Mouse (Mus musculus) neural tube, embryonic 15.5 days (tissue): ENCODE results near the gene Taf12. TPM values are rescaled to one million over a fixed set of nuclear protein-coding genes. Genes with fewer than 3 reads are reported as not detected.

Experiments used
- ATAC-seq: fragments of 200-750 bp; cut with Nextera tagmentation; 2 replicates; pipeline ENCODE4 v1.8.0; 2017; ENCODE audit warnings: mild to moderate bottlenecking, moderate TSS enrichment, moderate library complexity; ENCODE audit not compliant: low FRiP score
- H3K27ac ChIP-seq: fragments of 300-500 bp; sonication (generic); replicated peaks from 2 replicates; pipeline ENCODE4 v1.5.1; 2015; ENCODE audit warnings: mild to moderate bottlenecking, inconsistent platforms
- H3K27me3 ChIP-seq: fragments of 300-500 bp; sonication (generic); replicated peaks from 2 replicates; pipeline ENCODE4 v1.6.1; 2015; ENCODE audit warnings: inconsistent platforms
- H3K36me3 ChIP-seq: fragments of 300-500 bp; sonication (generic); 2 replicates; pipeline ENCODE4 v1.6.1; 2015; ENCODE audit warnings: inconsistent platforms
- H3K4me1 ChIP-seq: fragments of 300-500 bp; sonication (generic); 2 replicates; pipeline ENCODE4 v1.6.1; 2015; ENCODE audit warnings: inconsistent platforms
- H3K4me2 ChIP-seq: fragments of 300-500 bp; sonication (generic); 2 replicates; pipeline ENCODE4 v1.6.1; 2015; ENCODE audit warnings: inconsistent platforms, mild to moderate bottlenecking, moderate library complexity
- H3K4me3 ChIP-seq: fragments of 300-500 bp; sonication (generic); replicated peaks from 2 replicates; pipeline ENCODE4 v1.5.1; 2015; ENCODE audit warnings: mild to moderate bottlenecking, inconsistent platforms
- H3K9ac ChIP-seq: fragments of 300-500 bp; sonication (generic); replicated peaks from 2 replicates; pipeline ENCODE4 v1.6.1; 2015; ENCODE audit warnings: mild to moderate bottlenecking, inconsistent platforms
- H3K9me3 ChIP-seq: fragments of 300-500 bp; sonication (generic); replicated peaks from 2 replicates; pipeline ENCODE4 v1.6.1; 2016; ENCODE audit warnings: inconsistent platforms
- WGBS: fragments of 180-500 bp; shearing (Covaris S2); methylation state at CpG from one replicate; pipeline ENCODE4 v1.1.7; 2015; ENCODE audit warnings: mixed read lengths; 5-methylcytosine and 5-hydroxymethylcytosine counted together
- polyA plus RNA-seq: library from polyadenylated mRNA; unstranded; fragments of >200 nt; fragmentation: Nextera tagmentation; extraction: Ambion mirVana; gene quantifications from 2 replicates; pipeline ENCODE4 v1.2.1, GENCODE M21; 2015

The Taf12 gene
- polyA plus RNA-seq, 1 experiment from 2014 or later: 36.5 TPM

- Histone ChIP-seq H3K4me2 (peak overlapping the region; percentile 79), H3K9ac (peak overlapping the region; percentile 94), H3K9me3 (no peaks in the 10 kb centered on the region), H3K4me1 (peaks cover 16% of the 10 kb centered on the region), H3K4me3 (peak overlapping the region; percentile 88), H3K36me3 (peaks cover 39% of the 10 kb centered on the region), H3K27me3 (no peaks in the 10 kb centered on the region), H3K27ac (peak overlapping the region; percentile 88)
- ATAC-seq: no peak
- 49% methylated on average over 14 of the region's 14 CpGs for WGBS
Measured at GRCm38 (mm10) chr4:132328391-132328982, 54.3 kb downstream of the Taf12 start.

GRCm38 (mm10) chr4:132329115-132329834 lies 55.1 kb downstream of the Taf12 start, which contains the start of gene Trnau1ap:
TSS of gene Trnau1ap (minus strand) at chr4:132329538.
- peak; percentile 96 for ATAC-seq
- peak within 1 kb of the TSS; percentile 88 for H3K4me3 ChIP-seq
- H3K36me3 ChIP-seq: peaks cover 39% of the 10 kb centered on the region
- no peaks in the 10 kb centered on the region for H3K27me3 ChIP-seq
- no peaks in the 10 kb centered on the region for H3K9me3 ChIP-seq
- peaks cover 16% of the 10 kb centered on the region for H3K4me1 ChIP-seq
- H3K4me2 ChIP-seq: peak within 1 kb of the TSS; percentile 79
- H3K27ac ChIP-seq: peak within 1 kb of the TSS; percentile 88
- under 1% methylated on average over 52 of the region's 52 CpGs for WGBS
- H3K9ac ChIP-seq: peak within 1 kb of the TSS; percentile 94

GRCm38 (mm10) chr4:132329835-132330354 lies 55.7 kb downstream of the Taf12 start:
- peak overlapping the region; percentile 79 for H3K4me2 ChIP-seq
- H3K9ac ChIP-seq: peak overlapping the region; percentile 94
- peaks cover 16% of the 10 kb centered on the region for H3K4me1 ChIP-seq
- H3K27ac ChIP-seq: peak overlapping the region; percentile 88
- no peaks in the 10 kb centered on the region for H3K9me3 ChIP-seq
- peak overlapping the region; percentile 88 for H3K4me3 ChIP-seq
- WGBS: 8% methylated on average over 10 of the region's 10 CpGs
- peaks cover 38% of the 10 kb centered on the region for H3K36me3 ChIP-seq
- H3K27me3 ChIP-seq: no peaks in the 10 kb centered on the region
- ATAC-seq: no peak; the same call in 1 of the 2 replicates

- H3K27ac ChIP-seq: no peak overlapping the region
- peaks cover 42% of the 10 kb centered on the region for H3K36me3 ChIP-seq
- peaks cover 16% of the 10 kb centered on the region for H3K4me1 ChIP-seq
- H3K9ac ChIP-seq: no peak overlapping the region
- no peak overlapping the region for H3K4me2 ChIP-seq
- 63% methylated on average over 3 of the region's 3 CpGs for WGBS
- no peaks in the 10 kb centered on the region for H3K9me3 ChIP-seq
- H3K27me3 ChIP-seq: no peaks in the 10 kb centered on the region
- no peak overlapping the region for H3K4me3 ChIP-seq
- ATAC-seq: no peak
Measured at GRCm38 (mm10) chr4:132331960-132332359, 57.8 kb downstream of the Taf12 start.

- H3K4me1 ChIP-seq: peaks cover 12% of the 10 kb centered on the region
- H3K27ac ChIP-seq: no peak overlapping the region
- H3K9me3 ChIP-seq: no peaks in the 10 kb centered on the region
- H3K27me3 ChIP-seq: no peaks in the 10 kb centered on the region
- peaks cover 44% of the 10 kb centered on the region for H3K36me3 ChIP-seq
- no peak overlapping the region for H3K4me3 ChIP-seq
- H3K4me2 ChIP-seq: no peak overlapping the region
- H3K9ac ChIP-seq: no peak overlapping the region
- no peak for ATAC-seq
- WGBS: 90% methylated on average over 6 of the region's 6 CpGs
Measured at GRCm38 (mm10) chr4:132332880-132333279, 58.7 kb downstream of the Taf12 start.

GRCm38 (mm10) chr4:132338943-132339342 lies 64.8 kb downstream of the Taf12 start:
- Histone ChIP-seq H3K27ac (no peak overlapping the region), H3K4me3 (no peak overlapping the region), H3K36me3 (peaks cover 43% of the 10 kb centered on the region), H3K9ac (no peak overlapping the region), H3K9me3 (no peaks in the 10 kb centered on the region), H3K4me1 (peaks cover 7% of the 10 kb centered on the region), H3K4me2 (no peak overlapping the region), H3K27me3 (no peaks in the 10 kb centered on the region)
- WGBS: 89% methylated on average over 13 of the region's 13 CpGs
- ATAC-seq: no peak

- no peak for ATAC-seq
- Histone ChIP-seq H3K4me1 (peaks cover 19% of the 10 kb centered on the region), H3K9ac (no peak overlapping the region), H3K27me3 (no peaks in the 10 kb centered on the region), H3K4me2 (no peak overlapping the region), H3K36me3 (peaks cover 21% of the 10 kb centered on the region), H3K4me3 (no peak overlapping the region), H3K27ac (no peak overlapping the region), H3K9me3 (no peaks in the 10 kb centered on the region)
- 98% methylated on average over 3 of the region's 3 CpGs for WGBS
Measured at GRCm38 (mm10) chr4:132341451-132341850, 67.3 kb downstream of the Taf12 start.

- H3K36me3 ChIP-seq: 0 out of 2 replicates have a peak, but pooled peaks cover 5% of the 10 kb centered on the region
- peak overlapping the region; percentile 68 for H3K9ac ChIP-seq
- 8% methylated on average over 13 of the region's 13 CpGs for WGBS
- peaks cover 19% of the 10 kb centered on the region for H3K4me1 ChIP-seq
- H3K4me3 ChIP-seq: peak overlapping the region; percentile 72
- H3K27me3 ChIP-seq: no peaks in the 10 kb centered on the region
- ATAC-seq: no peak; the same call in 1 of the 2 replicates
- peak overlapping the region; percentile 77 for H3K4me2 ChIP-seq
- H3K9me3 ChIP-seq: no peaks in the 10 kb centered on the region
- no peak overlapping the region for H3K27ac ChIP-seq
Measured at GRCm38 (mm10) chr4:132344403-132345134, 70.4 kb downstream of the Taf12 start.

Other genes with a start within 250 kb of the Taf12 start
- not detected in 2 replicates for gene Gm10300, start 199.7 kb upstream of the Taf12 start, polyA plus RNA-seq
- gene Epb41, start 199.1 kb upstream of the Taf12 start, polyA plus RNA-seq: 48.1 and 51.3 TPM in 2 replicates
- gene Oprd1, start 129.9 kb upstream of the Taf12 start, polyA plus RNA-seq: 0.90 and 1.1 TPM in 2 replicates
- 97.4 and 104 TPM in 2 replicates for gene Ythdf2, start 62.1 kb upstream of the Taf12 start, polyA plus RNA-seq
- gene Gmeb1, start 12.8 kb upstream of the Taf12 start, polyA plus RNA-seq: 37.7 and 39.0 TPM in 2 replicates
- 3.4 and 3.5 TPM in 2 replicates for gene Rab42, start 29.0 kb downstream of the Taf12 start, polyA plus RNA-seq
- 69.9 and 70.3 TPM in 2 replicates for gene Trnau1ap, start 55.2 kb downstream of the Taf12 start, polyA plus RNA-seq
- gene Rcc1, start 79.2 kb downstream of the Taf12 start, polyA plus RNA-seq: 28.2 and 45.5 TPM in 2 replicates
- 6.5 and 8.5 TPM in 2 replicates for gene Phactr4, start 148.1 kb downstream of the Taf12 start, polyA plus RNA-seq
- gene Med18, start 189.5 kb downstream of the Taf12 start, polyA plus RNA-seq: 13.9 and 16.9 TPM in 2 replicates
- gene Sesn2, start 236.1 kb downstream of the Taf12 start, polyA plus RNA-seq: 11.9 and 14.2 TPM in 2 replicates